In the genomic region with DNA sequence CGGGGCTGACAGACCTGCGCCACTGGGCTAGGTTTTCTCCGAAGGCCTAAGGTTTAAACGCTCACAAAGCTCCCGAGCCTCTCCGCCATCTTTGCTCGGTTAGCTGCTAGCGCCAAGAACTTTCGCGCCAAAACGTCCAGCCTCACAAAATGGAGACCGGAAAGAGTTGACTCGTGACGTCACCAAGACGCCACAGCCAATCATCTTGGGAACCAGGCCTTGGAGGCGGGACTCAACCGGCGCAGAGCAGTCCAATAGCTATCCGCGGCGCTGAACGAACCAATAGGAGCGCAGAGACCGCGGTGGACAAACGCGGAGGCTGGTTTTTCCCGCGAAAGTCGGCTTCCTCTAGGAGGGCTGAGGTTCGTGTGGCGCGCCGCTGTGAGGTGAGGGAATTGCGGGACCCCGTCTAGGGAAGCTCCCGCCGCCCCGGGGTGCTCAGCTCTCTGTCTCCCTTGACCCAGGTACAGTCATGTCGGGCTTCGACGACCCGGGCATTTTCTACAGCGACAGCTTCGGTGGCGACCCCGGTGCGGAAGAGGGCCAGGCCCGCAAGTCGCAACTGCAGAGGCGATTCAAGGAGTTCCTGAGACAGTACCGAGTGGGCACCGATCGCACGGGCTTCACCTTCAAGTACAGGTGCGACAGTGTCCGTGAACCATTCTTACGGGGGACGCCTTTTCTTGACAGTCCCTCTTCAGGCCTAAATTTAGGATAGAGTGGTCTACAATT, we compare ENCODE assay signal across 8 mouse cellular contexts. TPM values are rescaled to one million over a fixed set of nuclear protein-coding genes. Genes with fewer than 3 reads are reported as not detected.
DNase-seq lines count a peak whose midpoint lies in the region; ATAC-seq lines count a peak whose summit lies in the region.

Gene Mcm5, plus strand, starts transcription at position 334 of the 732 bp plus-strand sequence.

- peak within 1 kb of the TSS; percentile 79 for H3K9ac ChIP-seq in forebrain, embryonic 14.5 days (ENCODE audit: low read length)
- H3K9ac ChIP-seq in neural tube, embryonic 15.5 days (replicated peaks) = peak within 1 kb of the TSS; percentile 58

- peak; percentile 99 for ATAC-seq in forebrain, embryonic 14.5 days
- peak; percentile 99 for ATAC-seq in neural tube, embryonic 15.5 days (ENCODE audit: low FRiP score)

- H3K36me3 ChIP-seq in forebrain, embryonic 14.5 days (ENCODE audit: control insufficient read depth, insufficient read depth, low read length) = peaks cover 21% of the 10 kb centered on the region
- peaks cover 14% of the 10 kb centered on the region for H3K36me3 ChIP-seq in neural tube, embryonic 15.5 days

- H3K27ac ChIP-seq in forebrain, embryonic 14.5 days (ENCODE audit: low read depth, low read length) = peak within 1 kb of the TSS; percentile 74
- H3K27ac ChIP-seq in neural tube, embryonic 15.5 days (replicated peaks) = peak within 1 kb of the TSS; percentile 80

- no peaks in the 10 kb centered on the region for H3K27me3 ChIP-seq in forebrain, embryonic 14.5 days (replicated peaks; ENCODE audit: control insufficient read depth, insufficient read depth, low read length)
- H3K27me3 ChIP-seq in neural tube, embryonic 15.5 days (replicated peaks) = no peaks in the 10 kb centered on the region

- peaks cover 7% of the 10 kb centered on the region; the same call in 1 of the 2 replicates for H3K4me1 ChIP-seq in forebrain, embryonic 14.5 days (ENCODE audit: control insufficient read depth, insufficient read depth, low read length)
- H3K4me1 ChIP-seq in neural tube, embryonic 15.5 days = peaks cover 18% of the 10 kb centered on the region

- peak within 1 kb of the TSS; percentile 80 for H3K4me2 ChIP-seq in forebrain, embryonic 14.5 days (ENCODE audit: low read length)
- H3K4me2 ChIP-seq in neural tube, embryonic 15.5 days = peak within 1 kb of the TSS; percentile 94

- DNase-seq in ES-CJ7 (ENCODE audit: low read depth, low spot score) = peak; percentile 100
- peak; percentile 99 for DNase-seq in cerebellum, adult 11 months
- peak; percentile 100 for DNase-seq in forebrain, embryonic 14.5 days (ENCODE audit: low spot score)
- DNase-seq in heart, postnatal 14 days = peak; percentile 97 to 99
- peak; percentile 100 for DNase-seq in layer of hippocampus, adult 11-12 months (ENCODE audit: low spot score)
- peak; percentile 99 for DNase-seq in lung, adult 18-20 months
- peak; percentile 99 for DNase-seq in testis, postnatal 14 days (ENCODE audit: low spot score)

- WGBS in forebrain, embryonic 14.5 days = under 1% methylated on average over 59 of the region's 59 CpGs
- under 1% methylated on average over 59 of the region's 59 CpGs for whole genome bisulfite sequencing in neural tube, embryonic 15.5 days

- intact Hi-C loops in heart, postnatal 14 days (cut with DNase I) = no loop called here

- H3K4me3 ChIP-seq in forebrain, embryonic 14.5 days (ENCODE audit: low read depth, low read length) = peak within 1 kb of the TSS; percentile 65
- H3K4me3 ChIP-seq in neural tube, embryonic 15.5 days (replicated peaks) = peak within 1 kb of the TSS; percentile 83

- H3K9me3 ChIP-seq in forebrain, embryonic 14.5 days (replicated peaks; ENCODE audit: control insufficient read depth, low read length) = no peaks in the 10 kb centered on the region
- H3K9me3 ChIP-seq in neural tube, embryonic 15.5 days (replicated peaks) = no peaks in the 10 kb centered on the region

RNA-seq across cellular contexts. Expression of gene Mcm5, which starts in this region (rescaled TPM):
- polyA plus RNA-seq in forebrain, embryonic 14.5 days (2014; fragmentation: Nextera tagmentation; extraction: Ambion mirVana) = 71.8 and 83.0 TPM in 2 replicates
- 10 to 100 TPM in 1 of 2 experiments, 1 to 10 TPM in 1; 5.8 to 11.7 TPM for total RNA-seq in heart, postnatal 14 days (2021)
- 25.7 and 66.8 TPM in 2 replicates for polyA plus RNA-seq in neural tube, embryonic 15.5 days (2015; fragmentation: Nextera tagmentation; extraction: Ambion mirVana)

Comparison
In these comparisons a context has a peak if more than half of its experiments do, and no peak if none do; other contexts are left out.
1. Peak in every context shown above with its lines: DNase-seq, ATAC-seq, H3K4me3 ChIP-seq and H3K27ac ChIP-seq.